Mouse (Mus musculus) embryo, embryonic 9.5 days (tissue): Measurements from ENCODE around the gene Rab3ip.

Experiments
- DNase-seq: peaks from one replicate; pipeline ENCODE4 v3.0.0-alpha.2; 2017; ENCODE audit errors: extremely low spot score

Gene Rab3ip

GRCm38 (mm10) chr10:116871329-116872015, 79.1 kb downstream of the Rab3ip start:
- no peak for DNase-seq

- DNase-seq = no peak
Observed at GRCm38 (mm10) chr10:116870819-116871218, 79.8 kb downstream of the Rab3ip start.
